Mouse (Mus musculus): ENCODE measurements around the gene Hadha.

DNA sequence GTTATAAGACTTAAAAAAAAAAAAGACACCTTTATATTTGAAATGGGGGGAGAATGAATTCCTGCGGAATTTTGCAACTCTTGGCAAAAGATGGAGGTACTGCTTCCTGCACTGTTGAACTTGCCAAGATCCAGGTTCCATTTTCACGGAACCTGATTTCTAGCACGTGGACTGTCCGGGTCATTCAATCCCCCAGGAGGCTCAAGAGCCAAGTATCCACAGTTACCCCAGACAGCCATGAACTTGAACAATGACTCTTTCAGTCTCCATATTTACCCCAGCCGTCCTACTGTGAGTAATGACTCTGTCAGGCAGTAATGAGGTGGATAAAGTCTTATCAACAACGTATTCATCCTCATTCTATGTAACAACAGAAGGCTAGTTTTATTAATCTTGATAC, 8.4 kb downstream of the Hadha start:
- TF ChIP-seq FLI1 (IDR thresholded peaks at IDR 0.05; ENCODE audit: low read length), result no peak
- TF ChIP-seq GATA1 (IDR thresholded peaks at IDR 0.05; ENCODE audit: borderline replicate concordance, low read length), result no peak

Measured in megakaryocyte, embryonic 14.5 days (primary cell).